Mouse (Mus musculus) liver, embryonic 16.5 days (tissue): ENCODE data around the gene Abcg3. TPM values are rescaled to one million over a fixed set of nuclear protein-coding genes. Genes with fewer than 3 reads are reported as not detected.

Source experiments
- ATAC-seq: fragments of 200-750 bp; cut with Nextera tagmentation; 2 replicates; pipeline ENCODE4 v1.8.0; 2017; ENCODE audit warnings: low read depth, mild to moderate bottlenecking, moderate number of reproducible peaks, moderate library complexity
- H3K27ac ChIP-seq: fragments of 300-500 bp; sonication (generic); 2 replicates; pipeline ENCODE4 v1.5.1; 2014; ENCODE audit warnings: mild to moderate bottlenecking, low read length
- H3K27me3 ChIP-seq: fragments of 300-500 bp; sonication (generic); 2 replicates; pipeline ENCODE4 v1.6.1; 2014; ENCODE audit warnings: low read depth, low read length, mixed read lengths; ENCODE audit not compliant: control insufficient read depth, insufficient read depth
- H3K36me3 ChIP-seq: fragments of 300-500 bp; sonication (generic); 2 replicates; pipeline ENCODE4 v1.6.1; 2014; ENCODE audit warnings: mild to moderate bottlenecking; ENCODE audit not compliant: control insufficient read depth, insufficient read depth
- H3K4me1 ChIP-seq: fragments of 300-500 bp; sonication (generic); 2 replicates; pipeline ENCODE4 v1.6.1; 2014; ENCODE audit warnings: low read depth, low read length, mixed read lengths; ENCODE audit not compliant: control insufficient read depth
- H3K4me2 ChIP-seq: fragments of 300-500 bp; sonication (generic); 2 replicates; pipeline ENCODE4 v1.6.1; 2014; ENCODE audit warnings: low read depth, low read length, mixed read lengths
- H3K4me3 ChIP-seq: fragments of 300-500 bp; sonication (generic); 2 replicates; pipeline ENCODE4 v1.5.1; 2014; ENCODE audit warnings: low read depth, mild to moderate bottlenecking, low read length
- H3K9ac ChIP-seq: fragments of 300-500 bp; sonication (generic); 2 replicates; pipeline ENCODE4 v1.6.1; 2014; ENCODE audit warnings: low read depth, low read length
- H3K9me3 ChIP-seq: fragments of 300-500 bp; sonication (generic); replicated peaks from 2 replicates; pipeline ENCODE4 v1.6.1; 2016; ENCODE audit warnings: low read length; ENCODE audit not compliant: control insufficient read depth
- WGBS: fragments of 180-500 bp; shearing (Covaris S2); extraction: QIAGEN DNeasy Blood & Tissue Kit; methylation state at CpG from one replicate; pipeline ENCODE4 v1.1.7; 2014; ENCODE audit not compliant: insufficient replicate concordance; 5-methylcytosine and 5-hydroxymethylcytosine counted together
- polyA plus RNA-seq: library from polyadenylated mRNA; unstranded; fragments of >200 nt; fragmentation: Nextera tagmentation; extraction: Ambion mirVana; gene quantifications from 2 replicates; pipeline ENCODE4 v1.2.1, GENCODE M21; 2015

The Abcg3 gene
- 5.5 and 5.8 TPM in 2 replicates for polyA plus RNA-seq

GRCm38 (mm10) chr5:104982535-104982934 is at the start of gene Abcg3:
TSS of gene Abcg3 (minus strand) at chr5:104982718.
- 9% methylated on average over 12 of the region's 12 CpGs for whole genome bisulfite sequencing
- H3K27ac ChIP-seq, result no peak within 1 kb of the TSS
- H3K27me3 ChIP-seq, result no peaks in the 10 kb centered on the region
- ATAC-seq, result peak; percentile 48; the same call in 1 of the 2 replicates
- H3K9ac ChIP-seq, result no peak within 1 kb of the TSS
- H3K36me3 ChIP-seq, result no peaks in the 10 kb centered on the region
- no peaks in the 10 kb centered on the region for H3K4me1 ChIP-seq
- H3K9me3 ChIP-seq, result no peaks in the 10 kb centered on the region
- peak within 1 kb of the TSS; percentile 36; the same call in 1 of the 2 replicates for H3K4me2 ChIP-seq
- H3K4me3 ChIP-seq, result peak within 1 kb of the TSS; percentile 35

GRCm38 (mm10) chr5:105012551-105012950 is 30.0 kb upstream of the Abcg3 start:
- Histone ChIP-seq H3K9ac (no peak overlapping the region), H3K36me3 (no peaks in the 10 kb centered on the region), H3K27me3 (no peaks in the 10 kb centered on the region), H3K27ac (no peak overlapping the region), H3K9me3 (no peaks in the 10 kb centered on the region; the same call in 1 of the 2 replicates), H3K4me3 (no peak overlapping the region), H3K4me1 (no peaks in the 10 kb centered on the region), H3K4me2 (no peak overlapping the region)
- ATAC-seq, result no peak
- WGBS, result 42% methylated on average over 1 of the region's 1 CpGs

GRCm38 (mm10) chr5:105011570-105011969 is 29.1 kb upstream of the Abcg3 start:
- Histone ChIP-seq H3K27me3 (no peaks in the 10 kb centered on the region), H3K36me3 (no peaks in the 10 kb centered on the region), H3K9ac (no peak overlapping the region), H3K27ac (no peak overlapping the region), H3K4me2 (no peak overlapping the region), H3K4me1 (no peaks in the 10 kb centered on the region), H3K4me3 (no peak overlapping the region), H3K9me3 (no peaks in the 10 kb centered on the region; the same call in 1 of the 2 replicates)
- ATAC-seq, result no peak
- 40% methylated on average over 4 of the region's 4 CpGs for WGBS

- ATAC-seq, result no peak
- H3K4me2 ChIP-seq, result no peak overlapping the region
- no peak overlapping the region for H3K4me3 ChIP-seq
These were observed 27.9 kb upstream of the Abcg3 start for GRCm38 (mm10) chr5:105010376-105010775.

GRCm38 (mm10) chr5:104989411-104989810 is 6.9 kb upstream of the Abcg3 start:
- no peaks in the 10 kb centered on the region for H3K9me3 ChIP-seq
- H3K9ac ChIP-seq, result no peak overlapping the region
- H3K4me2 ChIP-seq, result no peak overlapping the region
- no peaks in the 10 kb centered on the region for H3K36me3 ChIP-seq
- WGBS, result 58% methylated on average over 2 of the region's 2 CpGs
- ATAC-seq, result no peak
- no peak overlapping the region for H3K27ac ChIP-seq
- H3K4me3 ChIP-seq, result no peak overlapping the region
- H3K27me3 ChIP-seq, result no peaks in the 10 kb centered on the region
- no peaks in the 10 kb centered on the region for H3K4me1 ChIP-seq

More at GRCm38 (mm10) chr5:105010376-105010775, 27.9 kb upstream of the Abcg3 start:
- Histone ChIP-seq H3K36me3 (no peaks in the 10 kb centered on the region), H3K9ac (no peak overlapping the region), H3K27me3 (no peaks in the 10 kb centered on the region), H3K27ac (no peak overlapping the region), H3K9me3 (no peaks in the 10 kb centered on the region; the same call in 1 of the 2 replicates), H3K4me1 (no peaks in the 10 kb centered on the region)

GRCm38 (mm10) chr5:104988000-104988399 is 5.5 kb upstream of the Abcg3 start:
- H3K4me1 ChIP-seq, result no peaks in the 10 kb centered on the region
- no peak overlapping the region for H3K4me3 ChIP-seq
- no peaks in the 10 kb centered on the region for H3K27me3 ChIP-seq
- ATAC-seq, result no peak
- H3K36me3 ChIP-seq, result no peaks in the 10 kb centered on the region
- no peak overlapping the region for H3K27ac ChIP-seq
- 50% methylated on average over 2 of the region's 2 CpGs for WGBS
- H3K4me2 ChIP-seq, result no peak overlapping the region
- H3K9ac ChIP-seq, result no peak overlapping the region
- no peaks in the 10 kb centered on the region for H3K9me3 ChIP-seq

- Histone ChIP-seq H3K9me3 (no peaks in the 10 kb centered on the region), H3K9ac (no peak overlapping the region), H3K4me3 (no peak overlapping the region), H3K27ac (no peak overlapping the region), H3K4me2 (no peak overlapping the region), H3K36me3 (no peaks in the 10 kb centered on the region), H3K27me3 (no peaks in the 10 kb centered on the region), H3K4me1 (no peaks in the 10 kb centered on the region)
- no peak for ATAC-seq
- WGBS, result 28% methylated on average over 1 of the region's 1 CpGs
These were observed 4.2 kb upstream of the Abcg3 start for GRCm38 (mm10) chr5:104986706-104987105.

- Histone ChIP-seq H3K36me3 (no peaks in the 10 kb centered on the region), H3K9me3 (no peaks in the 10 kb centered on the region), H3K27me3 (no peaks in the 10 kb centered on the region), H3K9ac (no peak overlapping the region), H3K27ac (no peak overlapping the region), H3K4me3 (no peak overlapping the region), H3K4me2 (no peak overlapping the region), H3K4me1 (no peaks in the 10 kb centered on the region)
- WGBS, result 14% methylated on average over 2 of the region's 2 CpGs
- 0 out of 2 replicates have a peak, but pooled peaks have one; percentile 21 for ATAC-seq
These were observed 3.4 kb downstream of the Abcg3 start for GRCm38 (mm10) chr5:104979040-104979513.

GRCm38 (mm10) chr5:104958141-104958793 is 24.3 kb downstream of the Abcg3 start:
- H3K4me2 ChIP-seq, result no peak overlapping the region
- no peaks in the 10 kb centered on the region; the same call in 1 of the 2 replicates for H3K9me3 ChIP-seq
- peak; percentile 45 for ATAC-seq
- H3K4me3 ChIP-seq, result no peak overlapping the region
- 35% methylated on average over 2 of the region's 2 CpGs for WGBS
- no peaks in the 10 kb centered on the region for H3K4me1 ChIP-seq
- H3K36me3 ChIP-seq, result no peaks in the 10 kb centered on the region
- no peaks in the 10 kb centered on the region for H3K27me3 ChIP-seq
- peak overlapping the region; percentile 37; the same call in 1 of the 2 replicates for H3K27ac ChIP-seq
- H3K9ac ChIP-seq, result no peak overlapping the region
